Mouse (Mus musculus) cerebellum, adult 2 months (tissue): ENCODE measurements around the gene Mrrf. TPM values are rescaled to one million over a fixed set of nuclear protein-coding genes. Genes with fewer than 3 reads are reported as not detected.
"Not testable (repeated sequence)": the region's sequence is repeated elsewhere in the genome, so short reads cannot be mapped to it uniquely, and the experiment has no call there.

Source experiments
- DNase-seq, 2 experiments: peaks; one replicate each; pipeline ENCODE4 v3.0.0; 2021
- H3K27ac ChIP-seq: fragments of 200-500 bp; 2 replicates; pipeline ENCODE4 v1.5.1; 2012; ENCODE audit warnings: low read length, control low read depth, inconsistent platforms; ENCODE audit not compliant: insufficient read depth
- H3K27me3 ChIP-seq: fragments of 200-500 bp; 2 replicates; pipeline ENCODE4 v1.6.1; 2012; ENCODE audit warnings: inconsistent platforms, mild to moderate bottlenecking, low read length, moderate library complexity; ENCODE audit not compliant: control insufficient read depth, insufficient read depth
- H3K4me1 ChIP-seq: fragments of 200-500 bp; 2 replicates; pipeline ENCODE4 v1.6.1; 2011; ENCODE audit warnings: low read length; ENCODE audit not compliant: control insufficient read depth, insufficient read depth
- H3K4me3 ChIP-seq: fragments of 200-500 bp; replicated peaks from 2 replicates; pipeline ENCODE3; 2011; ENCODE audit warnings: mild to moderate bottlenecking, low read depth, low read length, control low read depth; ENCODE audit not compliant: insufficient read depth
- CTCF ChIP-seq: fragments of 200-500 bp; IDR thresholded peaks from 2 replicates; pipeline ENCODE4 v1.5.1; 2011; ENCODE audit warnings: low read depth, mild to moderate bottlenecking, control low read depth, low read length, moderate library complexity, borderline replicate concordance; ENCODE audit not compliant: insufficient read depth
- POLR2A ChIP-seq: fragments of 200-500 bp; IDR thresholded peaks from 2 replicates; pipeline ENCODE4 v1.6.1; 2011; ENCODE audit warnings: low read length, control low read depth, borderline replicate concordance; ENCODE audit not compliant: insufficient read depth
- WGBS: fragments of 180-500 bp; shearing (Covaris S2); methylation state at CpG from one replicate; pipeline ENCODE4 v1.1.7; 2018; 5-methylcytosine and 5-hydroxymethylcytosine counted together
- polyA plus RNA-seq: library from polyadenylated mRNA; depleted of rRNA; stranded (reverse); fragments of >200 nt; gene quantifications from 2 replicates; pipeline ENCODE4 v1.2.3, GENCODE M21; 2012

The Mrrf gene
- polyA plus RNA-seq, 1 experiment: 25.1 TPM

DNA sequence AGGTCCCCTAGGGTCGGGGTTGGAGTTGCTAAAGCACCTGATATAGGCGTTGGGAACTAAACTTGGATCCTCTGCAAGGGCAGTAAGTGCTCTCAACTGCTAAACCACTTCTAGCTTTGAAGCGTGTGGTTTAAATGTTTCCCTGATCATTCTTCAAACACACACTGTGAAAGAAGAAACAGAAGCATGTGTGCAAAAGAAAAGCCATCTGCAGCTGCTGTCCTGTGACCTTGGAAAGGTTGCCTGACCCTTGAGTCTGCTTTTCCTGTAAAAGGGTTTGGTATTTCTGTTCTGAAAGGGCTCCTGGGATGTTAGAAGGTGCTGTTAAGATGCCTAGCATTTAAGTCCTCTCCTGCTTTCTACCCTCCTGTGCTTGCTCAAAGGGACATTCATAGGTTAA lies 43.3 kb downstream of the Mrrf start:
- WGBS: 77% methylated on average over 3 of the region's 3 CpGs
- Histone ChIP-seq H3K4me1 (no peaks in the 10 kb centered on the region), H3K27ac (no peak overlapping the region), H3K27me3 (no peaks in the 10 kb centered on the region), H3K4me3 (no peak overlapping the region)
- no peak for DNase-seq
- TF ChIP-seq POLR2A (no peak), CTCF (no peak)

DNA sequence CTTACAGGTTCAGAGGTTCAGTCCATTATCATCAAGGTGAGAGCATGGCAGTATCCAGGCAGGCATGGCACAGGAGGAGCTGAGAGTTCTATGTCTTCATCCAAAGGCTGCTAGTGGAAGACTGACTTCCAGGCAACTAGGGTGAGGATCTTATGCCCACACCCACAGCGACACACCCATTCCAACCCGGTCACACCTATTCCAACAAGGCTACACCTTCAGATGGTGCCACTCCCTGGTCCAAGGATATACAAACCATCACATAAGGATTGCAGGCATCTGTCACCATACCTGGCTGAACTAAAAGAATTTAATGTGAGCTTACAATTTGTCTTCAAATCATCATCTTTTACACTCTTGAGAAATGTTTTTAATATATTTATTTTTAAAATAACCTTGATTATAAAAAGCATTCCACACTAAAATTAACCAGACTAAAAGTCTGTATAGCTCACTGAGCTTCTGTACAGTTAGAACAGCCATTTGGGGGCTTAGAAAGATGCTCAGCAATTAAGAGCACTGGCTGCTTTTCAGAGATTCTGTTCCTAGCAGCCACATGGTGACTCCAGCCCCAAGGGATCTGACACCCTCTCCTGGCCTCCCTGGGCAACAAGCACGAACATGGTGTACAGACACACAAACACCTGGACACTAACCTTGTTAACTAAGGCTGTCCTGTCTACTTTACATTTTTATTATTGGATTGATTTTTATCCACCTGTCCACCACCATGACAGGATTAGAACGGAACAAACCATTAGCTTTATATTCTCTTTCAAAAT lies 45.6 kb downstream of the Mrrf start:
- not testable (repeated sequence) for H3K4me3 ChIP-seq, H3K27ac ChIP-seq, H3K4me1 ChIP-seq, DNase-seq, H3K27me3 ChIP-seq
- 85% methylated on average over 4 of the region's 4 CpGs for WGBS

DNA sequence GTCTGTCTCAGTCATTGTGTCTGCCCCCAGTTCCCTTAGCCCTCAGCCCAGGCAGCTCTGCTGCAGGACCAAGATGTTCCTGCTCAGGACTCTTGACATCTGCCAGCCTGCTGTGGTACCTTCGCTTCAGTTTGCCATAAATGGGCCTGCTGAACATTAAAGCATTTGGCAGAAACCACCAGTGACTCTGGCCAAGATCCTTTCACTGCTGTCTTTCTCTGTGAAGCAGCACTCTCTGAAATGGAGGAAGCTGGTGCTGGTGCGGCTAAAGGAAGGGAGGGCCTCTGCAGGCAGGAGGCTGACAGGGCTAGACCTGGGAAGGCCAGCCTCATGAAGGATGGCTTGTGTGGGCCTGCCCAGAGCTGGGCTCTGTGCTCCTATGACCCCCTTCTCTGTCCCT lies 47.1 kb downstream of the Mrrf start:
- 14% methylated on average over 2 of the region's 2 CpGs for WGBS
- H3K27me3 ChIP-seq: no peaks in the 10 kb centered on the region
- no peak for TF ChIP-seq POLR2A
- TF ChIP-seq CTCF: no peak
- H3K4me1 ChIP-seq: no peaks in the 10 kb centered on the region
- no peak overlapping the region for H3K27ac ChIP-seq
- no peak overlapping the region for H3K4me3 ChIP-seq
- no peak for DNase-seq

DNA sequence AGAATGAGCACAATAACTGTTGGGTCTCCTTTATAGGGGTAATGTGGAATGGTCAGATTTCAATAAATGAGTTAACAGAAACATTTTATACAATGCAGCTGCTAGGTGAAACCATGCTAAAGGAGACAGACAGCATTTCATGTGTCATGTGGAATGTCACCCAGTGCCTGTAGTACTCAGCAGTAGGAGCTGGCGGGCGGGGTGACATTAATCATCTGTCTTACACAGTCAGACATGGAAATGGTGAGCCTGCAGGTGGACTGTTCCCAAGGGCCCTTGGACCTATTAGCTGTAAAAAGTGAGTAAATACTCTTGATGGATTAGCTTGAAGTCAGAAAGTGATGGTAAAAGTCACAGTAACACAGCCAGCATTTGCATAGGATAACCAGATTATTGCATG lies 48.0 kb downstream of the Mrrf start:
- no peaks in the 10 kb centered on the region for H3K4me1 ChIP-seq
- TF ChIP-seq POLR2A (no peak), CTCF (no peak)
- H3K27ac ChIP-seq: no peak overlapping the region
- DNase-seq: no peak
- WGBS: 91% methylated on average over 2 of the region's 2 CpGs
- H3K4me3 ChIP-seq: no peak overlapping the region
- H3K27me3 ChIP-seq: no peaks in the 10 kb centered on the region

DNA sequence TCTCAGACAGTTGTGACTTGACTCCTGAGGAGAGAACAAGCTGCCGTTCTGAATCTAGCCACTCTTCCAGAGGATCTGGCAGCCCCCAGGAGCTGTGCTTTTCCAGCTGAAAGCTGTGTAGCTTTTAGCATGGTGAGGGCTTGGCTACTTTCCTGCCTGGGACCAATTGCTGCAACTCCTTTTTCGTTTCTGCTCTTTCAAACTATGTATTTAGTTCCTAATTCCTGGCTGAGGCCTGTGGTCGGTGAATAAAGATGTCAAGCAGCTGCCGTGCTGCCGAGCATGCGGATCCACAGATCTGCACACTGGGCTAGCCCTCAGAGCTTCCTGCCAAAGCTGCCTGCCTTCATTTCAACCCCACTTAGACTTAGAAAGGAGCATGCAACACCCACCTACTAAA lies 48.7 kb downstream of the Mrrf start:
- no peak overlapping the region for H3K4me3 ChIP-seq
- TF ChIP-seq CTCF: no peak
- no peak for TF ChIP-seq POLR2A
- 31% methylated on average over 6 of the region's 6 CpGs for WGBS
- no peaks in the 10 kb centered on the region for H3K4me1 ChIP-seq
- no peaks in the 10 kb centered on the region for H3K27me3 ChIP-seq
- no peak for DNase-seq
- no peak overlapping the region for H3K27ac ChIP-seq

DNA sequence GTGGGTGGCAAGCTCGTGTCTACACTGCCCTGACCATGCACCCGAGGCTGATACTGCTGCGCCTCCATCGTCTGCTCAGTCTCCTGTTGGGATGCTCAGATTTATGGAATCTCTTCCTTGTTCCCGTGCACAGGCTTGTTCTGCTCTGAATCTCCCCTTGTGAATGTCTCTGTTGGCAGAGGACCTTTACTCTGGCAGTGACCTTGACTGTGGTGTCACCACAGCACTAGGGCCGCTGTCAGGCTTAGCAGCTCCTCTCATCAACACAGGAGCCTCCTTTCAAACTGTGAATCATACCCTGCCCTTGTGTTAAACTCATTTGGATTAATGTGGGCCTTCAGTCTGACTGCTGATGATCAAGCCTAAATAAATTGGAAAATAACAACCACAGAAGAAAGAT lies 53.0 kb downstream of the Mrrf start:
- not testable (repeated sequence) for H3K4me3 ChIP-seq, DNase-seq, H3K4me1 ChIP-seq, H3K27me3 ChIP-seq
- 28% methylated on average over 6 of the region's 6 CpGs for WGBS
- H3K27ac ChIP-seq: 0 out of 2 replicates have a peak overlapping the region, but pooled peaks have one; percentile 30

DNA sequence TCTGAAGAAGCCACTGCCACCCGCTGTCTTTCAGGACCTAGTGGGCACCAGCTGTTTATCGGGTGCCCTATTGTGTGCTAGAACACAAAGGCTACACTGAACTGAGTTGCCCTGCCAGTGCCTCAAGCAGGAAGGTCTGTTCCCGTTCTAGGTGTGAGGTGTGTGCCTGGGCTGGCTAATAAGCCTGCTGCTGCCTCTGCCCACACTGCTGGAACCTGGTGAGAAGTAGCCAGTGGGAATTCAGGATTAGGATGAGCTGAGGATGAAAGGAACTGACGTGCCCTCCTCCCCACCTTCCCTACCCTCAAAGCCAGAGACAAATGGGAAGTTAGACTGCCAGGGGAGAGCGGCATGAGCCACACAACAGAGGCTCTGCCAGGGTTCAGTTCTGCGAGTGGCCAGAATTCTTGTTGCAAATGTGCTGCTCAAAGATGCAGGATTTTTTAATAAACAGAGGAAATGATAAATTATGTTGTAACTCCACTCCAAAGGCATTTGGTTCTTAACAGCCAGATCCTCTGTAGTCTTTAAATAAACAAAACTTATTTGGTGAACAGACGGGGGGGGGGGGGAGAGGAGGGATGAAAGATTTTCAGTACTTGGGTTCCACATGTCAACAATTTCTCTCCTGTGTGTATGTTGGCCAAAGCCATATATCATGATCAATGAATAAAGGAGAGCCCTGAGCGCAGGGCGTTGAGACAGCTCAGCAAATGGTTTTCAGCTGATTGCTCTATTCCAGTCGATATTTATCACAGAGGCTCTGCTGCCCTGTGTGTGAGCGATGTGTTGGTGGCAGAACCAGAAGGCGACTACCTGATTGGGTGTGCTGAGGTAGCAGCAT lies 55.1 kb downstream of the Mrrf start:
- 59% methylated on average over 12 of the region's 12 CpGs for WGBS
- H3K4me3 ChIP-seq: no peak overlapping the region
- DNase-seq: no peak
- H3K27ac ChIP-seq: no peak overlapping the region
- H3K4me1 ChIP-seq: no peaks in the 10 kb centered on the region
- H3K27me3 ChIP-seq: no peaks in the 10 kb centered on the region
- TF ChIP-seq POLR2A (no peak), CTCF (no peak)

DNA sequence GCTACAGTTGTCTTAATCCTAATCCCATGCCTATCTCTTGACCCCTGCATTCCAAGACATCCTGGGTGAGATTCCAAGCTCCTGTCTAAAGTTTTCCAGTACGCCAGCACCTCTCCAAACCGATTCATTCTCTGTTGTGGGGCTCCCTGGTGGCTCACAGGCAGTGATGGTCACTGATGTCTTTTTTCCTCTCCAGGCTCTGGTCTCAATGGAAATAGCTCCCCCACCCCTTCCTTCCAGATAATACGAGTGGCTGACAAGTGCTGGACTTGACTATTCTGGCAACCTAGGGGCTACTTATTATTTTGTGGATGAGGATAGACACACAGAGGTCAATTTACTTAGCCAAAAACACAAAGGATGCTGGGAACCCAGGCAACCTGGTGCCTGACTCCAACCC lies 60.8 kb downstream of the Mrrf start:
- no peak for TF ChIP-seq POLR2A
- TF ChIP-seq CTCF: no peak
- WGBS: 56% methylated on average over 3 of the region's 3 CpGs
- Histone ChIP-seq H3K4me3 (no peak overlapping the region), H3K27me3 (0 out of 2 replicates have a peak, but pooled peaks cover 2% of the 10 kb centered on the region), H3K27ac (no peak overlapping the region), H3K4me1 (no peaks in the 10 kb centered on the region)
- no peak for DNase-seq
